Mouse (Mus musculus): Measurements from ENCODE around the gene Zc3h18.

DNA sequence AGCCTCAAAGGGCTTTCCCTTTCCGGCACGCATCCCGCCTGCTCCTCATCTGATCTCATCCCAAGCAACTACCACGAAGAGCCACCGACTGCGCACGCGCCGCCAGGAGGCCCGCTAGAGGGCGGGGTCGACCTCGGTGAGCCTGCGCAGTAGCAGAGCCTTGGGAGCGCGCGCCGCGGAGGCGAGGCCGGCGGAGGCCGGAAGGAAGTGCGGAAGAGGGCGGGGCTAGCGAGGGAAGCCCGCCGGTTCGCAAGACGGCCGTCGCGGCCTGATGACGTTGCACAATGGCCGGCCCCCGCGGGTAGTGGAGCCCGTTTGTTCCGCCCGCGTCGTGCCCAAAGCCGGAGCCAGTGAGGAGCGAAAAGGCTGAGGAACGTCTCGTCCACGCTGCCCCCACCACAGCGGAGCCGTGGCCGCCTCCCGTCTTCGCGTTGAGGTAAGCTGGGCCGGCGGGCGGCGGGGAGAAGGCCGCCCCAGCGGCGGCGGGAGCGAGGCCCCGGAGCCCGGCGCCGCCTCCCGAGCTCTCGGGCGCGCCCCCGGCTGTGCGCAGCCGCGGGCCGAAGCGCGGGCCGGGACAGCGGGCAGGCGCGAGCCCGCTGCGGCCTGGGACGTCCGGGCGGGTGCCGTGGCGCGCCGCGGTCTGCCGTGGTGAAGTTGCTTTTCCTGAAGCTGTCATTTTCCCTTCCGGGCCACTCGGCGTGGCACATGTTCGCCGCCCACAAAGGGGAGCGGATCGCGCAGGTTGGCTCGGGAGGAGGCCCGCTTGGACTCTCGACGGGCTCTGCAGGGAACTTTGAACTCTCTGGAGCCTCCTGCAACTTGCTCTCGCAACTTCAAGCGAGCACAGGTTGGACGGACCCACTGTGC is at the start of gene Zc3h18:
- TF ChIP-seq CTCF (IDR thresholded peaks at IDR 0.05 in 2 of 3, conservative IDR thresholded peaks at IDR 0.05 in 1 of 3; ENCODE audit: control insufficient read depth in 1 of 3, insufficient read depth in 1 of 3, low read depth in 2 of 3, low read length in 3 of 3, poor library complexity in 1 of 3, severe bottlenecking in 1 of 3) (no peak), POLR2A (IDR thresholded peaks at IDR 0.05; ENCODE audit: control insufficient read depth in 1 of 2, insufficient read depth in 1 of 2, low read depth in 1 of 2, low read length in 2 of 2, poor library complexity in 1 of 2) (peak; percentile 56 to 94; a peak in 2 of 4 replicates), EP300 (IDR thresholded peaks at IDR 0.05; ENCODE audit: low read depth in 1 of 2, low read length in 2 of 2) (peak in 1 of 2 experiments; percentile 9; a peak in 1 of 4 replicates), ZC3H11A (IDR thresholded peaks at IDR 0.05; ENCODE audit: low read depth, low read length) (no peak), MAFK (IDR thresholded peaks at IDR 0.05; ENCODE audit: borderline replicate concordance, low read depth, low read length) (no peak), HCFC1 (IDR thresholded peaks at IDR 0.05; ENCODE audit: low read depth, low read length) (peak; percentile 92), MEF2A (IDR thresholded peaks at IDR 0.05; ENCODE audit: extremely low read depth, insufficient replicate concordance, low read depth, low read length, poor library complexity, severe bottlenecking) (peak; percentile 28; the same call in 1 of the 2 replicates)

Measured in MEL (cell line).